Mouse (Mus musculus) lung, adult 2 months (tissue): Measurements from ENCODE around the gene Glo1.

Experiments used
- CTCF ChIP-seq: fragments of 200-500 bp; IDR thresholded peaks from 2 replicates; pipeline ENCODE4 v1.5.1; 2011; ENCODE audit warnings: mild to moderate bottlenecking, low read length, control low read depth; ENCODE audit not compliant: insufficient read depth
- POLR2A ChIP-seq: fragments of 200-500 bp; IDR thresholded peaks from 2 replicates; pipeline ENCODE4 v1.6.1; 2011; ENCODE audit warnings: low read depth, mild to moderate bottlenecking, control low read depth, low read length, borderline replicate concordance; ENCODE audit errors: extremely low read depth

DNA sequence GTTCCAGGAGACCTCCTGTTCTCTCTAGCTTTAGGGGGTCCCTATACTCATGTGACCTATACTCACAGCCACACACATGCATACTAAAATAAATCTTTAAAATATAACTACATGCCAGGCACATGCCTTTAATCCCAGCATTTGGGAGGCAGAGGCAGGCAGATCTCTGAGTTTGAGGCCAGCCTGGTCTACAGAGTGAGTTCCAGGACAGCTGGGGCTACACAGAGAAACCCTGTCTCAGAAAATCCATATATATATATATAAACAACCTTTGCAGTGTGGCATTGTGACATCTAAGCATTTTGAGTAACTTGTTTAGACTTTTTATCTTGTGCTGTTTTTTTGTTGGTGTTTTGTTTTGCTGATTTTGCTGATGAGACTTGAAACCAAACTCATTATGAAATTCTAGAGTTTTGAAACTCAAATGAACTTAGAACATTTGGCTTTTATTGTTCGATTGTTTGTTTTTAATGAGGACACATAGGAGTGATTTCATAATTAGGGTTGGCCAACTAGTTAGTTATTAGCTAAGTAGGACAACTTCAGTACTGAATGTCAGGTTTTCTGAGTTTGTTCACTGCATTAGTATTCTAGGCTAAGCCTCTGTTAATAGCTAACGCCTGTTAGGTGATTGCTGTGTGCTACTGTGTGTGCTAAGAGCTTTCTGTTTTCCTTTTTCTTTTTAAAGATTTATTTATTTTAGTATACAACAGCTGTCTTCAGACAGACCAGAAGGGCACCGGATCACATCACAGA, 8.4 kb downstream of the Glo1 start:
- TF ChIP-seq CTCF (no peak), POLR2A (no peak)
